Mouse (Mus musculus) retina, postnatal 7 days (tissue): ENCODE results near the gene Mroh2a.

Experiments used
- DNase-seq: peaks from one replicate; pipeline ENCODE4 v3.0.0-alpha.2; 2012; ENCODE audit warnings: low read depth, low spot score

Mroh2a gene

DNA sequence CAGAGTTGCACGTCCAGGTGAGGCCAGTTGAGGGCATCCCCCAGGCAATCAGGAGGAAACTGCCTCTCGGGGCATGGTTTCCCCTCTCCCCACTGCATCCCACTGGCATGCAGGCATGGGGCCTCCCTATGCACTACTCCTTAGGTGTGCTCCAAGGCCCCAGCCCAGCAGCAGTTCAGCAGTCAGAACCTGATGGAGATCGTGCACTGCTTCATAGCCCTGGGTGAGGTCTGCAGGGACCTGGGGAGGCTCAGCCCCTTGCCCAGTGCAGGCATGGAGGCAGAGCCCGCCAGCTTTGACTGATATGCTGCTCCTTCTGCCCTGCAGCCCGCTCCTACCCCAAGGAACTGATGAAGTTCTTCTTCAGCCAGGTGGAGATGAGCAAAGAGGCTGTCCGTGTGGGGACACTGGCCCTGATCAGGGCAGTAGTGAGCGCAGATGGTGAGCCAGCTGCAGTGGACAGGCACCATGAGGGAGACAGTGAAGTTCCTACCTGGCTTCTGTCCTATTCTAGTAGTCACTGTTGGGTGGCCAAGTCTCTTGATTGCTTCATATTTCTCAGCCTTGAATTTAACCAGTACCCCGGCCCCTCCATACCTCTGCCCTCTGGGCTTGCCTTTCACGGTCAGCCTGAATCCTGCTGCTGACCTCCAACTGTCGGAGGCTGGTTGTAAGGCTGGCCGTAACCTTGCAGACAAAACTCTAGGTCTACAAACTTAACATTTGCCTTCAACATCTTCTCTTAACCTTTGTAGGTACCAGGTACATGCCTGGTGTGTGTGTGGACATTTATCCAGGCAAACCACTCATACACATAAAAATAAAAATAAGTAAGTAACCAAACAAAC, 8.5 kb downstream of the Mroh2a start:
- no peak for DNase-seq

DNA sequence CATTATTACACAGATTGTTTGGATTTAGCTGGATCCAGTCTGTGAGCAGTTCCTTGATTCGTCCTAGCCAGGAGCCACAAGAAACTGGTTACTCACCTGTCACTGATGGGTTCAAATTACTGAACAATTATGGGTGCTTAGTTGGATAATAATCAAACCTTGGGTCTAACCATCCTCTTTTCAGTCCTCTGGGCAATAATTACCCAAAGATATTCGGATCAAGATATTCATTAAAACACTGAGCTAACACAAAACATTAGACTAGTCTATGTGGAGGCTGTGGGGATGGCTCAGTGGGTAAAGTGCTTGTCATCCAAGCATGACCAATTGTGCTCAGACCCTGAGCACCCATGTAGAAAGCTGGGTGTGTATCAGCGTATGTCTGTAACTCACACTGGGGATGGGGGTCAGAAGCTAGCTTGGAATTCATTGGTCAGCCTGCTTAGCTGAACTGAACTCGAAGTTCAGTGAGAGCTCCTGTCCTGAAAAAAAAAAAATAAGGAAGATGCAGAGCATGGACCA, 9.2 kb downstream of the Mroh2a start:
- DNase-seq = no peak

DNA sequence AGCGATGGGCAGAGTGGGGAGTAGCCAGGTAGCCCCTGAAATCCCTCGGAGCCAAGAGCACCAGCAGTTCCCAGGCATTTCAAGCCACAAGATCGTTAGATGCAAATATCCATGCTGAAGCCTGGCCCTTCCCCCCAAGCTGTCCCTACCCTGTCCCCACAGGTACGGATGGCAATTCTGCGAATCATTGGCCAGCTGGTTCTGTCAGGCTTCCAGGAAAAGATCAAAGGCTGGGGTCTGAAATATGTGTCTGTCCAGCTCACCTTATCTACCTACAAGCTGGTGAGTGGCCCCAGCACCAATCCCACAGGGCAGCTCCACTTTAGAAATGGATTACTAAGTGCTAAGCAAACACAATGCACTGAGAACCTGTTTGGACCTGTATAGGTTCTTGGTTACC, 10.5 kb downstream of the Mroh2a start:
- DNase-seq = no peak

DNA sequence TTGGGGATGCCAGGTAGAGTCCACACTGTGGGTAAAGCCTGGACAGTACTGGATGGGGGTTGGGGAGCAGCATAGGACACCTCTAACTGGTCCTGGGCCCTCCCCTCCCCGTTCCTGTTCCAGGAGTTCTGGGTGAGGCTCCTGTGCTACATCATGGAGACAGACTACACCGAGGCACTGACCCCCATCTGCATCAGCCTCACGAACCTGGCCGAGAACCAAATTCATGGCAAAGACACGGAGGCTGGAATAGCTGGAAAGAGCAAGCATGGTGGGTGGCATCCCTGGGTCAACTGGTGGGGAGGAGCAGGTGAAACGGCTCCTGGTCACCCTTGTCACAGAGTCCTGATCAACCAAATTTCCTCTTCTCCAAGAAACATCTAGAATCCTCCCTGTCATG, 12.0 kb downstream of the Mroh2a start:
- DNase-seq = no peak

DNA sequence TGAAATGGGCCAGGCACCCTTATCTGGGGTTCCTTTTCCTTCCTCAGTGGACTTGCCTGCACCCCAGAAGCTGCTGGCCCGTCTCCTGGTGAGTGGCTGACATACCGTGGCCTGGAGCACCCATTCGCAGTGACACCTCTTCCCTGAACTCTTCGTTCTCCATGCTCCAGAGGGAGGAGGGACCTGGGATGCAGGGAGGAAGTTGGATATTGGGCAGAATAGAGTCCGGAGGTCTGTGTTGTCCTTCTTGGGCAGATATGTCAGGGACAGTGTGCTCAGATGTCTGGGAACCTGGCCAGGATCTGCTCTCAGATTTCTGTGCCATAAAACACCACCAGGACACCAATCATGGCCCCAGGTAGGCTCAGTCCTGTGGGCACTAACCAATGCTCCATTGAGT, 13.3 kb downstream of the Mroh2a start:
- DNase-seq = no peak

DNA sequence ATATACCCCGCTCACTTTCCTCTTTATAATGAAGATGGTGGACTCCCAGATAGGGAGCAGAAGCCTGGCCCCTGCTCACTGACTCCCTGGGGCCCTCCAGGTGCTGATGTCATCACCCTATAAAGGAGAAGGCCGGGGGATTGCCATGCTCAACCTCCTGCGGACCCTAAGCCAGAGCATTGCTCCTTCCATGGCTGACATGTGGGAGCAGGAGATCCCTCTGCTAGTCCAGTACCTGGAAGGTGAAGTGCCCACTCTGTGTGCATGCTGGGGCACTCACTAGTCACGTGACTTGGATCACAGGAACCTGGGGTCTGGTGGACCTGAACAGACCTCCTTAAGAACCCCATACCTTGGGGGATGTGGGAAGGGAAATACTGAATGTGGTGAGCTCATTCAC, 13.8 kb downstream of the Mroh2a start:
- no peak for DNase-seq

DNA sequence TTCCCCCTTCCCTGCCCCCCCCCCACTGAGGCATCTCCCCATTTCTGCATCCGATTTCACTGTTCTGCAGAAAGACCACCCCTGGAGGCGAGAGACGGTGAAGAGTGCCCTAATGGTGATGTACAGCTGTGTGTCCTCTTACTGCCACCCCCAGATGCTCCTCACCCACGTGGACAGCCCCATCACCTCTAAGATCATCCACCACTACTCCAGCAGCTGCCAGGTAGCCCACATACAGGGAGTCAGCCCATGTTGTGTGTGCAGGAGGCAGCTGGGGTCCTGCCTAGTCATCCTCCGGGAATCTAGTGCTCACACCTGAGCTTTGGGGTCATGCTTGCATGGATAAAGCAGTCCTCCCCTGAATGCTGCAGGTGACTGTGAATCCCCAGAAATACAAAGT, 17.1 kb downstream of the Mroh2a start:
- DNase-seq = no peak

DNA sequence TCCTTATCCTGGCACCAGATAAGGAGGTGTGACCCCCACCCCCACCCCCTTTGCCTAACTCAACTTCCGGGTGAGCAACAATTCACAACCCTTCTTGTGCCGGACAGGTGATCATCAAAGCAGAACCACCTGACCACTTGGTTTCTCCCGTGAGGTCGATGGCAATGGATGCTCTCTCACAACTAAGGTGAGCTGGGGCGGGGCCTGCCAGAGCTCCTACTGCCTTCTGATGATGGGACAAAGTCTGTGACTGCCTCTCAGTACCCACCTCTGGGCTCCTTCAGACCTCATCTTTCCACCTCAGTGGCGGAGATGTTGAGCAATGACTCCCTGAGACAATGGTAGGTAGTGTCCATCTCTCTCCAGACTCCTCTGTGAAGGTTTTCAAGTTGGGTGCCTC, 19.1 kb downstream of the Mroh2a start:
- no peak for DNase-seq

DNA sequence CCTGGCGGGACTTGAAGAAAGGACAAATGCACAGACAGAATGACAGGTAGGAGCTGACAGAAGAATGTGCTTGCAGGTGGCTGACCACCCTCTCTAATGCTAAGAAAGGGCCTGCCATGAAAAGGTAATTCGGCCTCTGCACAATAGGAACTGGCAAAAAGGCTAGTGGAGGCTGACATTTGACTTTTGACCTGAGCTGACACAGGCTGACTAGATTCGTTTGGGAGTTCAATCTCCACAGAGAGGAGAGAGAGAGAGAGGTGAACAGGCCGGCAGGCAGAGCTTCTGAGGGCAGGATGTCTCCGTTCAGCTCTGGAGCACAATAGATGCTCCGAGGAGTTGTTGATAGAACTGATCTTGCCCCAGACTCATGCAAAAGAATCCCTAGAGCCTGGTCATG, 19.6 kb downstream of the Mroh2a start:
- DNase-seq = no peak

DNA sequence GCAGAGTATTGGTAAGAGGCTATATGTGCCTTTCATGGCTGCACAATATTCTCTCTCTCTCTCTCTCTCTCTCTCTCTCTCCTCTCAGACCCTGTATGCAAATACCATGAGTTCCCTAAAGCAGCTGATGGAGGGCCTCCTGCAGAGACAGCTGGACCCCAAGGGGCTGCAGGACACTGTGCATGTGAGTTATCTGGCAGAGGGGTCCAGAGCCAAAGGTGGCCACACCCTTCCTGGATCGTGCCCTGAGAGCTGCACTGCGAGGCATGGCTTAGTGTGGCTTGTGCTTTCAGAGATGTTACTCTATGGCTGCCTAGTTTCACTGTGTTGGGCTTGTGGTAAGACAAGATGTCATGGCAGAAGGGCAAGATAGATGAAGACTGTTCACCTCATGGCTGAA, 20.9 kb downstream of the Mroh2a start:
- DNase-seq = no peak

DNA sequence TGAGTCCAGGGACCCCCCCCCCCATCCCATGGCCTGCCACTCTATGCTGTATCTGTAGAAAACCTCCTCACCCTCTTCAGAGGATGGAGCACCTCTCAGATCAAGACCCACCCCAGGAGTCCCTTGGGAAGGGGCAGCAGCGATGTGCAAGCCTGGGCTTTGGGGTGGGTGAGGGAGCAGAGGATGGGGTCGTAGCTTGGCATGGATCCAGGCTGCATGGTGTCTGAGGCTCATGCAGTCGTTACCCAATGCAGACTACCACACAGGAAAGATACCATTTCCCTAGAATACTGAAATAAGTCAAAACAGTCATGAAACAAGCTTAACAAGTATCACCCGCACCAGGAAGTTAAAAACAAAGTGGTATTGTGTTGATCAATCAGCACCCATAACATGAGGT, 21.9 kb downstream of the Mroh2a start:
- DNase-seq = no peak

DNA sequence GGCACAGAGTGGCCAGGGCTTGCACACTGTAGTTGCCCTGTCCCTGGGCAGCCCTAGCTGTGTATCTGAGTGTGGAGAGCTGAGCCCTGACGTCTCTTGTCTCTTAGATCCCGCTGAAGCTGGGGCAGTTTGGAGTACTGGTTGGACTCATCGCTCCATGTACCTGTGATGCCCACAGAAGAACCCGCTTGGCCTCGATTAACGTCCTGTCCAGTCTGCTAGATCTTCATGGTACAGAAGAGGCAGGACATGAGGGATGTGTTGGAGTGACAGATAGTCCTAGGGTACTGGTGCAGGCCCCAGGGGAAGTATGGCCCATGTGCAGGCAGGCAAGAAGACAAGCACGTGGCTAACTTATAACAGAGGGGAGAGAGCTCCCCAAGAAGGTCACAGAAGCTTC, 22.8 kb downstream of the Mroh2a start:
- DNase-seq = no peak

DNA sequence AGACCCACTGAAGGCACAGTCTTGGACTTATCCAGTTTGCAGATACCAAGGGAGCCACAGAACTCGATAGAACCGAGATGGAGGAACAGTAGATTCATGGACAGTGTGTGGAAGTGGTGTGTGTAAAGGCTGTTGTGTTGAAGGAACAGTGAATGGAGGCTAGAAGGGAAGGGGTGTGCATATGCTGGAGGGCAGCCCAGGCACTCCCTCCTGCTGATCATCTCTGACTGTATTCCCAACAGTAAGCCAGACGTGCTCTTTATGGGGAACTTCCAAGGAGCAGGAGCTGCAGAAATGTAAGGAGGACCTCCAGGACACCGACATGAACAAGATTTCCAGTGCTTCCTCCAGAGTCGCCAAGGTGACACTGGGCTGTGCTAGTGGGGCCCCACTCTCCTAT, 23.2 kb downstream of the Mroh2a start:
- no peak for DNase-seq

DNA sequence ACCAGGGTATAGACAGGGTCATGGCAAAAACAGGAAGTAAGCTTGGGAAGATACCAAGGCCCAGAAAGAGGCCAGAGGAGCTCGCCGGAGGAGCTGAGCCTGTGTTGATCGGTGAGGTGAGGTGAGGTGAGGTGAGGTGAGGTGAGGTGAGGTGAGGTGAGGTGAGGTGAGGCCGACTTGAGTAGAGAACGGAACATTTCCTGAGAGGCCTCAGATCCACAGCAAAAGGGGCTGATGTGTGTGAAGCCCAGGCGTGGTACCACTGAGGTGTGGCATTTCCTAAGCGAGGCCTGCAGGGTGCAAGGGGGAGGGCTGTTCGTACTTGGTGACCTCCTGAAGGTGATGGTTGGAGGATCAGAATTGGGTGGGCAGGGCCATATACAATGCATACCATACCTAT, 26.3 kb downstream of the Mroh2a start:
- no peak for DNase-seq

DNA sequence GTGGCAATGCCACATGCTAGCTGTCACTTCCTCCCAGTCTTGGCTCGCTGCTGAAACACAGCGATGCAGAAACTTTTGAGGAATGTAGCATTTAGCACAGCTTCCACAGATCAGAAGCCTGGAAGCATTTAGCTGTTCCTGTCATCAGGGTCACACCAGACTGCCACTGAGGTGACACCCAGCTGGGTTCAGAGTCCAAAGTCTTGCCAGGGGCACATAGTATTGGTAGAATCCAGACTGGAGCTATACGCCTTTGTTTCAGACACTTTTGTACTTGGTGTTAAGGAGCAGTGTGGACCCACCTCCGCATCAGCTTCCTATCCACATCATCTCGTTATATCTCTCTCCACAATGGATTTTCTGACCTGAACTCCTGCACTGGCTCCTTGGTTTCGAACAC, 26.8 kb downstream of the Mroh2a start:
- no peak for DNase-seq

DNA sequence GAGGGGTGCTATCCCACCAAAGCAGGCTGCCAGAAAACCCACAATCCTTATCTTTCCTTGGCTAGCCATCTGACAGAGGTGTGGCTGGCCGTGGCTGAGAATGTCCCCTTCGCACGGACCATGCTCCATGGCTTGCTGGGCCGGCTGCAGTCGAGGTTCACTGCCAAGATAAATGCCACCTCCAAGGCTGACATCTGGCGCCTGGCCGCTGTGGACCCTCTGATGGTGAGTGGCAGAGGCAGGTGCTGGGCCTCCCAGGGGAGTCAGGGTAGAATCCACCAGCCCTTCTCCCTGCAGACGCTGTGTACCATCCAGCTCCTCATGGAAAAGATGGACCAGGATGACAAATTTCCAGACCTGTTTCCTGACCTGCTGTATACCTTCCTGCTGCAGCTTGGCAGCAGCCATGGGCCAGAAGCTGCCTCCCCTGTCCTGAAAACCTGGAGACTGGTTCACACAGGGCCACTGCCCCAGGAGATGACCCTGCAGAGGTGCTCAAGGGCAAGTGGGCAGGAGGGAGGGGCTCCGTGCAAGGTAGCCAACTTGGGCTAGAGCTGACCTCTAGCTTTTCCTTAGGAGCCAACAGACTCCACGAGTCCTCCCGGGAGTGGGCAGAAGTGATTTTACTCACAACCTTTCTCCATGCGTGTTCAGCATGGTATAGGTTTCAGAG, 28.1 kb downstream of the Mroh2a start:
- DNase-seq = no peak

DNA sequence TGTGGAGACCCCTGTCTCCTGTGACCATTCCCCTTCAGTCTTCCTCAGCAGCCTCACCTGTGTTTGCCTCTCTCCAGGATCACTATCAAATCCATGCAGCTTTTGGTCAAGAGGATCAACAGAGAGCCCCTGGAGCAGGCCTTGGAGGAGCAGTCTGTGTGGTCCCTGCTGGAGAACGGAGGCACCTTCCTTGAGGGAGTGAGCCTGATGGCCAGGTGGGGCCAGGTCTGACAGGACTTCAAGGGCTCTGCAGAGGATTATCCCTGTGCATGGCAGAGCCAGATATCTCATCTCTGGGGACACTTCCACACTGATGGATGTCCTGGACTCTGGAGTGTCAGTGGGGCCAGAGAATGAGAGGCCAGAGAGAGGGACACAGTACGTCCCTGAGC, 28.7 kb downstream of the Mroh2a start:
- no peak for DNase-seq

DNA sequence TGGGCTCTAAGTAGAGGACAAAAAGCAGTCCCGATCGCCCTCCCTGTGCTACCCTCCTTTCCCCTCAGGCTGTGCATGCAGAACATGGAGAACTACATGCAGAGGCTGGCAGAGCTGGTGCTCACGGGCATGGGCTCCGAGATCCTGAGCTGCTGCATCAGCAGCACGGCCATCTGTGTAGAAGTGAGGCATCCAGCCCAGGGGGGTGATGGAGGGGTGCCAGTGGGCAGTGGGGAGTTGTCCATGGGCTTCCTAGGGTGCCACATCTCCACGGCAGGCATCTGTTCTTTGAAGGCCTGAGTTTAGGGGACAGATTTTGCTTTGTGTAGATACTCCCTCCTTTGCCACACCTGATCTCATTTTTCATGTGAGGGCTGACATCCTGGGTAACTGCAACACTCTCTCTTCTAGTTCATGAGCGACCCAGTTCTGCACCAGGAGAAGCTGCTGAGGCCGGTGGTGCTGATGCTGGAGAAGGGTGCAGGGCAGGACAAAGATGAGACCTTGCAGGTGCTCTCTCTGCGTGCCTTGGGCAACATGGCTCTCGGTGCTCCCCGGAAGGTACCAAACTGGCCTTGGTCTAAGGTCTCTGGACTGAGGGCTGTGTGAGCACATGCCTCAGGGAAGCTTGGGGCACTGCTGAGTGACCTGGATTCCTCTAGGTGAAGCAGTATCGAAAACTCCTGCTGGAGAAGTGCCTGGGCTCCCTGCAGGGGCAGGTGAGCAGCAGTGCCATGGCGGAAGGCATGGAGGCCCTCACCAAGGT, 29.4 kb downstream of the Mroh2a start:
- no peak for DNase-seq

DNA sequence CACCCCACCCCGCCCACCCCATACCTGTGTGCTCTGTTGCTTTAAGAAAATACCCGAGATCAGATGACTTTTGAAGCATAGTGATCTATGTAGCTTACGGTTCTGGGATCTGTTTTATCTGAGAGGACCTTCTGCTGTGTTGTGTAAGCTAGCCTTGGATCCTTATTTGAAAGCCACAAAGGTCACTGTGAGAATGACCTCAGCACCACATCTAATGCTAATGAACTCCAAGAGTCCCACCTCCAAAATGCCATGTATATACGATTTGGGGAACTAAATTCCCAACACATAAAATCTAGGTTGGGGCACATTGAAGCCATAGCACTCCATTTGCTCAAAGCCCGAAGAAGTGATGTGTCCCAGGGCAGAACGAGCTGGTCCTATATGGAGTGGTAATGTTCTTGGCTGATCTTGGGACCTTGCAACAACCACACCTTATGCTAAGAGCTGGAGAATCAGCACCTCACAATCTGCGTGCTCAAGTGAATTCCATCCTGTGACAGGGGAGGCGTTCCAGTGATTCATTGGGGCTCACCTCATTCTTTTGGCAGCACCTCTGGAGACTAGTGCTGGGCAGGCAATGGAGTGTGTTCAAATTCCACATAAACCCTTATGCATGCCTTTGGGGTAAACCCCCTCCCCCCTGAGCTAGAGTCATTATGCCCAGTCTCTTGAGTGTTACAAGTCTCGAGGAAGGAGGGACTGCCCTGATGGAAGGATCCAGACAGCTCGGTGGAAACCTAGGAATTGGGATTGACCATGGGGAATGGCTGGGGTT, 30.3 kb downstream of the Mroh2a start:
- DNase-seq = no peak

DNA sequence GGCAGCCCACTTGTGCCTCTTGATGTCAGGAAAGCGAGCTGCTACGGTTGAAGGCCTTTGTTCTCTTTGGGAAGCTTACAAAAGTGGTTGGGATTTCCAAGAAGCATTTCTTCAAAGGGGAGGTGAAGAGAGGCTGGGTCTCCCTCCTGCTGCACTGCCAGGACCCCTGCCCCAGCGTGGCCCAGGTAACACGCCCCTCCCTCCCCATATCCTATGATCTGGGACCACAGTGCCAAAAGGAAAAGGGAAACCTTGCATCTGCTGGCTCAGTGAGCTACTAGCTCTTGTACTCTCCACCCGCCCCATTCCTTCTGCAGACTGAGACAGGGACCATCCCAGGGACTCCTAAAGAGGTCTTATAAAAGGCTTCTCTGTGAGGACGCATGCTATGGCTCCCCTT, 30.9 kb downstream of the Mroh2a start:
- no peak for DNase-seq

DNA sequence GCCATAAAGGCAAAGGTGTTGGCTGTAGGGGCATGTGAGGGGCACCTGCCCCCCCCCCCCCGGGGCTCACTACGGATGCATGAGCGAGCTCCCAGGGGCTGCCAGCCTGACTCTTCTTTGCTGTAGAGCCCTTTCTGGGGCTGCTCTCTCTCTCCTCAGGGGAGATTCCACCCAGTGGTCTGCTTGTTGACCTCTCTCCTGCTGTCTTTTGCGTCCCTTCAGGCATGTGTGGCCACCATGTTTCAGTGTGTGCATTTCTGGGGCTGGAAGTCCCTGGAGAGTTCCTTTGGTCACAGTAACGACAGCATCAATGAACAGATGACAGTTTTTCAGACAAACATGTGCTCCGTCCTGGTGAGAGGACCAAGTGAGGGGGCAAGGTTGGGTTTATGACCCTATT, 31.6 kb downstream of the Mroh2a start:
- DNase-seq = no peak
